Mouse (Mus musculus) erythroblast, embryonic 14.5 days (primary cell): ENCODE results near the gene Ap4b1.

Experiments used
- GATA1 ChIP-seq: IDR thresholded peaks from 2 replicates; pipeline ENCODE4 v1.6.1; 2012; ENCODE audit warnings: low read length, inconsistent platforms, mixed read lengths
- TAL1 ChIP-seq: IDR thresholded peaks from 3 replicates; pipeline ENCODE4 v1.6.1; 2012; ENCODE audit warnings: low read length, inconsistent platforms, mixed read lengths

- TF ChIP-seq GATA1: no peak
- no peak for TF ChIP-seq TAL1
Measured at GRCm38 (mm10) chr3:103832426-103832825, 23.1 kb downstream of the Ap4b1 start, which contains the start of gene Bcl2l15.
